Mouse (Mus musculus): ENCODE data around the gene Pacs2. TPM values are rescaled to one million over a fixed set of nuclear protein-coding genes. Genes with fewer than 3 reads are reported as not detected.

Gene Pacs2
- polyA plus RNA-seq, 1 experiment: 8.7 TPM

- H3K36me3 ChIP-seq (replicated peaks; ENCODE audit: low read length): peaks cover 33% of the 10 kb centered on the region
- TF ChIP-seq FLI1 (IDR thresholded peaks at IDR 0.05; ENCODE audit: low read length): no peak
- no peak for TF ChIP-seq GATA1 (IDR thresholded peaks at IDR 0.05; ENCODE audit: borderline replicate concordance, low read length)
- H3K9me3 ChIP-seq: no peaks in the 10 kb centered on the region
- H3K4me3 ChIP-seq (replicated peaks): peak overlapping the region; percentile 91
- H3K4me1 ChIP-seq: peaks cover 25% of the 10 kb centered on the region
- peaks cover 17% of the 10 kb centered on the region for H3K27me3 ChIP-seq (replicated peaks)
These were observed 59.4 kb downstream of the Pacs2 start for GRCm38 (mm10) chr12:113073420-113074328.

GRCm38 (mm10) chr12:113074329-113075062 is 60.2 kb downstream of the Pacs2 start, which contains the start of gene Tex22:
Gene Tex22, plus strand, starts transcription at chr12:113074502.
- Histone ChIP-seq H3K27me3 (replicated peaks) (peaks cover 18% of the 10 kb centered on the region), H3K36me3 (replicated peaks; ENCODE audit: low read length) (peaks cover 25% of the 10 kb centered on the region), H3K4me1 (peaks cover 25% of the 10 kb centered on the region), H3K9me3 (no peaks in the 10 kb centered on the region), H3K4me3 (replicated peaks) (peak within 1 kb of the TSS; percentile 91)
- TF ChIP-seq FLI1 (IDR thresholded peaks at IDR 0.05; ENCODE audit: low read length) (no peak), GATA1 (IDR thresholded peaks at IDR 0.05; ENCODE audit: borderline replicate concordance, low read length) (no peak)

GRCm38 (mm10) chr12:113075063-113075454 is 60.8 kb downstream of the Pacs2 start:
- Histone ChIP-seq H3K4me1 (peaks cover 25% of the 10 kb centered on the region), H3K4me3 (replicated peaks) (peak overlapping the region; percentile 91)
- TF ChIP-seq FLI1 (IDR thresholded peaks at IDR 0.05; ENCODE audit: low read length): no peak
- no peak for TF ChIP-seq GATA1 (IDR thresholded peaks at IDR 0.05; ENCODE audit: borderline replicate concordance, low read length)

GRCm38 (mm10) chr12:113075486-113075885 is 61.2 kb downstream of the Pacs2 start:
- H3K4me1 ChIP-seq: peaks cover 25% of the 10 kb centered on the region
- H3K36me3 ChIP-seq (replicated peaks; ENCODE audit: low read length): peaks cover 15% of the 10 kb centered on the region
- H3K9me3 ChIP-seq: no peaks in the 10 kb centered on the region
- H3K4me3 ChIP-seq (replicated peaks): no peak overlapping the region
- H3K27me3 ChIP-seq (replicated peaks): peaks cover 18% of the 10 kb centered on the region
- TF ChIP-seq GATA1 (IDR thresholded peaks at IDR 0.05; ENCODE audit: borderline replicate concordance, low read length) (no peak), FLI1 (IDR thresholded peaks at IDR 0.05; ENCODE audit: low read length) (no peak)

More at GRCm38 (mm10) chr12:113075063-113075454, 60.8 kb downstream of the Pacs2 start:
- H3K9me3 ChIP-seq: no peaks in the 10 kb centered on the region
- H3K27me3 ChIP-seq (replicated peaks): peaks cover 18% of the 10 kb centered on the region
- H3K36me3 ChIP-seq (replicated peaks; ENCODE audit: low read length): peaks cover 19% of the 10 kb centered on the region

- no peak for TF ChIP-seq FLI1 (IDR thresholded peaks at IDR 0.05; ENCODE audit: low read length)
- TF ChIP-seq GATA1 (IDR thresholded peaks at IDR 0.05; ENCODE audit: borderline replicate concordance, low read length): no peak
- peaks cover 73% of the 10 kb centered on the region for H3K27me3 ChIP-seq (replicated peaks)
- H3K4me1 ChIP-seq: no peaks in the 10 kb centered on the region
- no peak overlapping the region for H3K4me3 ChIP-seq (replicated peaks)
- no peaks in the 10 kb centered on the region for H3K9me3 ChIP-seq
- H3K36me3 ChIP-seq (replicated peaks; ENCODE audit: low read length): no peaks in the 10 kb centered on the region
These were observed 73.0 kb downstream of the Pacs2 start for GRCm38 (mm10) chr12:113087276-113087675.

GRCm38 (mm10) chr12:113088026-113088425 is 73.7 kb downstream of the Pacs2 start:
- TF ChIP-seq GATA1 (IDR thresholded peaks at IDR 0.05; ENCODE audit: borderline replicate concordance, low read length): no peak
- no peak for TF ChIP-seq FLI1 (IDR thresholded peaks at IDR 0.05; ENCODE audit: low read length)
- Histone ChIP-seq H3K4me3 (replicated peaks) (no peak overlapping the region), H3K36me3 (replicated peaks; ENCODE audit: low read length) (no peaks in the 10 kb centered on the region), H3K9me3 (no peaks in the 10 kb centered on the region), H3K27me3 (replicated peaks) (peaks cover 72% of the 10 kb centered on the region), H3K4me1 (no peaks in the 10 kb centered on the region)

- H3K36me3 ChIP-seq (replicated peaks; ENCODE audit: low read length): no peaks in the 10 kb centered on the region
- TF ChIP-seq FLI1 (IDR thresholded peaks at IDR 0.05; ENCODE audit: low read length): no peak
- no peak for TF ChIP-seq GATA1 (IDR thresholded peaks at IDR 0.05; ENCODE audit: borderline replicate concordance, low read length)
- peaks cover 63% of the 10 kb centered on the region for H3K27me3 ChIP-seq (replicated peaks)
- no peak overlapping the region for H3K4me3 ChIP-seq (replicated peaks)
- no peaks in the 10 kb centered on the region for H3K9me3 ChIP-seq
- H3K4me1 ChIP-seq: no peaks in the 10 kb centered on the region
These were observed 74.8 kb downstream of the Pacs2 start for GRCm38 (mm10) chr12:113089107-113089506.

- no peaks in the 10 kb centered on the region for H3K36me3 ChIP-seq (replicated peaks; ENCODE audit: low read length)
- H3K4me1 ChIP-seq: no peaks in the 10 kb centered on the region
- no peak for TF ChIP-seq GATA1 (IDR thresholded peaks at IDR 0.05; ENCODE audit: borderline replicate concordance, low read length)
- no peak for TF ChIP-seq FLI1 (IDR thresholded peaks at IDR 0.05; ENCODE audit: low read length)
- no peaks in the 10 kb centered on the region for H3K9me3 ChIP-seq
- peaks cover 57% of the 10 kb centered on the region for H3K27me3 ChIP-seq (replicated peaks)
- H3K4me3 ChIP-seq (replicated peaks): no peak overlapping the region
These were observed 75.7 kb downstream of the Pacs2 start for GRCm38 (mm10) chr12:113090053-113090452.

- peaks cover 30% of the 10 kb centered on the region for H3K27me3 ChIP-seq (replicated peaks)
- TF ChIP-seq FLI1 (IDR thresholded peaks at IDR 0.05; ENCODE audit: low read length): no peak
- TF ChIP-seq GATA1 (IDR thresholded peaks at IDR 0.05; ENCODE audit: borderline replicate concordance, low read length): no peak
- H3K36me3 ChIP-seq (replicated peaks; ENCODE audit: low read length): peaks cover 12% of the 10 kb centered on the region
- no peaks in the 10 kb centered on the region for H3K9me3 ChIP-seq
- no peak overlapping the region for H3K4me3 ChIP-seq (replicated peaks)
- peaks cover 46% of the 10 kb centered on the region for H3K4me1 ChIP-seq
These were observed 82.7 kb downstream of the Pacs2 start for GRCm38 (mm10) chr12:113097040-113097439.
